Mouse (Mus musculus): ENCODE data around the gene Rab40c. TPM values are rescaled to one million over a fixed set of nuclear protein-coding genes. Genes with fewer than 3 reads are reported as not detected.
A peak's percentile ranks its signal among the peaks of the same experiment; 100 is the strongest.

The Rab40c gene
- polyA plus RNA-seq, 1 experiment, result not detected

DNA sequence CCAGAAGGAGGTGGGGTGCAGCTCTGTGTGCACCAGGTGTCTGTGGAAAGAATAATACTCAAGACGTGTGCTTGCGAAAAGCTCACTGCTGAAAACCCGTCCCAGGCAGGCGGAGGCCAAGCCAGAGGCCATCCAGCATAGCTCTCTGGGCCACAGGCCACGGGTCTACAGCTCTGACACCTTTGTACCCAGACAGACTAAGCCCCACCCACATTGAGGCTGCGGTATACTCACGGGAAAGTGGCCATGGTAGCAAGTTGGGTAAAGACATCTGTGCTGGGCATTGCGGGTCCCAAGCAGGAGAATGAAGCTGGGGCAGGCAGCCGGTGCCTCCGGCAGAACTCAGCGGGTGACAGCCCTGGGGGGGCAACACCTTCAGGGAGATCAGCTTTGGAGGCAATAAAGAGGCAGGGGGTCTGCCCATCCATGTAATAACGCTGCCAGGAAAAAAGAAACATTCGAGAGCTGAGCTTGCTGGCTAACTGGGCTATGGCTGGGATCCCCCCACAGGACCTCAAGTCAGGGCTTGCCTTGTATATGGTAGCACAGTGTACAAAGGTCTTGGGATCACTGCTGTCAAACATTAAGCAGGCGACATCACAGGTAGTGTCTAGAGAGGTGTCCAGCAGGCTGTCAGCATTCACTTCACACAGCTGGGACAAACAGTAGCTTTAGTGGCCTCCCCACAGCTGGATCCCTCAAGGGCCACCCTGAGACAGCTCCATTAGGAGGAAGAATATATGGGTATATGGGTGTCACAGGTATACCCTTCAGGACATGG is 79.9 kb downstream of the Rab40c start:
- Histone ChIP-seq H3K4me1 (ENCODE audit: control insufficient read depth, insufficient read depth, low read length) (peaks cover 45% of the 10 kb centered on the region), H3K4me3 (ENCODE audit: insufficient read depth, low read depth, low read length) (no peak overlapping the region), H3K27ac (ENCODE audit: insufficient read depth, low read depth, low read length) (no peak overlapping the region)
- 80% methylated on average over 14 of the region's 14 CpGs for WGBS
- TF ChIP-seq POLR2A (IDR thresholded peaks at IDR 0.05; ENCODE audit: insufficient read depth, low read depth, low read length) (no peak), CTCF (IDR thresholded peaks at IDR 0.05; ENCODE audit: insufficient read depth, low read depth, low read length) (no peak)

DNA sequence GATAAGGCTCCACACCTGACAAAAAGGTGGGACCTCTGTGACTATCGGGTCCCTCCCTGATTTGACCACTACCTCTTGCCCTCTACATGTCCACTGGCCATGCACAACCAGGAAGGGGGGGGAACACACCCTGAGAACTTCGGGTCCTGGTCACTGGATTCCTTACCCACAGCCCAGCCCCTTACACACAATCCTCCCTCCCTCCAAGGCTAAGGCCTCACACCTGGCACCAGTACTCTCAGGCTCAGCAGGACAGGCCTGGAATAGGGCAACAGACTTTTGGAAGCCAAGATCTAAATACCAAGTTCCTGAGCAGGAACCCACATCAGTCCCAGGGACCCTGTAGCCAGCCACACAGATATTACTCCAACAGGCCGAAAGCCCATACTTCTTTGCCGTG is 80.6 kb downstream of the Rab40c start:
- Histone ChIP-seq H3K27ac (ENCODE audit: insufficient read depth, low read depth, low read length) (no peak overlapping the region), H3K4me3 (ENCODE audit: insufficient read depth, low read depth, low read length) (no peak overlapping the region), H3K4me1 (ENCODE audit: control insufficient read depth, insufficient read depth, low read length) (peaks cover 52% of the 10 kb centered on the region)
- 86% methylated on average over 4 of the region's 4 CpGs for WGBS
- TF ChIP-seq POLR2A (IDR thresholded peaks at IDR 0.05; ENCODE audit: insufficient read depth, low read depth, low read length) (no peak), CTCF (IDR thresholded peaks at IDR 0.05; ENCODE audit: insufficient read depth, low read depth, low read length) (no peak)

DNA sequence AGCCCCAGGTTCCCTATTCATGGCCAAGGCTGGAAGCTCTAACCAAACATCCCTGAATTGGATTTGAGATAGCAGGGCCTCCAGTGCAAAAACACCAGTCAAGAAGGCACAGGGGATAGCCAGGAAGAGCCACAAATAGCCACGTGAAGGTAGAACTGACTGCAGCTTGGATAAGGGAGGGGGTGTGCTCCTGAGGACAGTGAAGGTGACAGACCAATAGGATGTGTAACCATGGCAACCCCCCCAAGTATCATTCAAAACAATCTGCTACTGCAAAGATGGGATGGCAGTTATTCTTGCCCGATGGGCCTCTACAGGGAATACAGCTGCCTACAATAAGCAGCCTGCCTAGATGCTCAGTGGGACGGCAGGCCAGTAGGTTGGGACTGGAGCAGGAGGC is 82.0 kb downstream of the Rab40c start:
- TF ChIP-seq CTCF (IDR thresholded peaks at IDR 0.05; ENCODE audit: insufficient read depth, low read depth, low read length) (no peak), POLR2A (IDR thresholded peaks at IDR 0.05; ENCODE audit: insufficient read depth, low read depth, low read length) (no peak)
- H3K4me1 ChIP-seq (ENCODE audit: control insufficient read depth, insufficient read depth, low read length), result peaks cover 51% of the 10 kb centered on the region
- peak overlapping the region; percentile 74 for H3K27ac ChIP-seq (ENCODE audit: insufficient read depth, low read depth, low read length)
- H3K4me3 ChIP-seq (ENCODE audit: insufficient read depth, low read depth, low read length), result no peak overlapping the region
- 33% methylated on average over 3 of the region's 3 CpGs for WGBS

DNA sequence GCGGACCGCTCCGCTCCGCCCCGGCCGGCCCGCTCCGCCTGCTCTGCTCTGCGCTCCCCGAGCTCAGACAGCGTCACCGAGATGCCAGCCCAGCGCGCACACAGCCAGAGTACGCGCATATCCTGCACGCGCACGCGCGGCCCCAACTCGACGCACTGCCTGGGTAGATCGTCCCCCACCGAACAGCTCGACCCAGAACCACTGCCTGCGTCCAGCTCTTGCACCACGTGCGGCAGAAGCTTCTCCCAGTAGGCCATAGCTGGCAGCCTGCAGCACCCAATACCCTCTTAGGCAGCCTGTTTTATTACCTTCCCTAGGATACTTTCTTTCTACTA is 82.5 kb downstream of the Rab40c start, which contains the start of gene Rhbdl1:
TSS of gene Rhbdl1 (minus strand) at position 220 of the 335 bp plus-strand sequence.
- Histone ChIP-seq H3K4me3 (ENCODE audit: insufficient read depth, low read depth, low read length) (peak within 1 kb of the TSS; percentile 58), H3K4me1 (ENCODE audit: control insufficient read depth, insufficient read depth, low read length) (peaks cover 48% of the 10 kb centered on the region), H3K27ac (ENCODE audit: insufficient read depth, low read depth, low read length) (peak within 1 kb of the TSS; percentile 74)
- 2% methylated on average over 29 of the region's 29 CpGs for WGBS
- TF ChIP-seq CTCF (IDR thresholded peaks at IDR 0.05; ENCODE audit: insufficient read depth, low read depth, low read length) (no peak), POLR2A (IDR thresholded peaks at IDR 0.05; ENCODE audit: insufficient read depth, low read depth, low read length) (peak; percentile 57)

DNA sequence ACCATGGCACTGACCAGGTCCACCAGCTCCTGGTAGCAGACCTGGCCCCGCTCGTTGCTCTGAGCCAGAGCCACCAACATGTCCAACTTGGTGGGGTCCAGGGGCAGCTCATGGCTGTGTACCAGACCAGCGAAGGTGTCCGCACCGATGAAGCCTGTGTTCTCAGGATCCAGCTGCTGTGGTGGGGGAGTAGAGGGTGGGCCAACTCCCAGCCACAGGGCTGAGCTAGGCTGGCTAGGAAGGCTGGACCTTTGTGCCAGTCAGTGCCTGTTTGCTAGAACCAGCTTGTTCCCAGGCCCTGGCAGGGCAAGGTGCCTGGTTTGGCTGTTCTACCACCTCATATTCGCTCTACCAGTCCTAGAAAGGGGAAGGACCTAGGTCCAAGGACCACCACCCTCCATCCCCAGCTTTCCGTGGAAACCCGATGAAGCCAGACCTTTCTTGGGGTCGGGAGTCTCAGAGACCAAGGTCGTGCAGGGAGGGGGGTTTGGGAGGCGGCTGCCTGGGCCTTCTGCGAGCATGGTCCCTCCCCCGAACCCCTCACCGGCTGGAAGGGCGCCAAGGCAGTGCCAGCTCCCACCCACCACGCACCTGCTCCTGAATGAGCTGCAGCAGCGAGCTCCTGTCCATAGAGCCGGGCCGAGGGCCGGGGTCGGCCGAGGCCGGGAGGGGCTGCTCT is 83.0 kb downstream of the Rab40c start:
- peak overlapping the region; percentile 74 for H3K27ac ChIP-seq (ENCODE audit: insufficient read depth, low read depth, low read length)
- peak overlapping the region; percentile 58 for H3K4me3 ChIP-seq (ENCODE audit: insufficient read depth, low read depth, low read length)
- WGBS, result 8% methylated on average over 23 of the region's 23 CpGs
- H3K4me1 ChIP-seq (ENCODE audit: control insufficient read depth, insufficient read depth, low read length), result peaks cover 53% of the 10 kb centered on the region
- no peak for TF ChIP-seq POLR2A (IDR thresholded peaks at IDR 0.05; ENCODE audit: insufficient read depth, low read depth, low read length)
- TF ChIP-seq CTCF (IDR thresholded peaks at IDR 0.05; ENCODE audit: insufficient read depth, low read depth, low read length), result no peak

DNA sequence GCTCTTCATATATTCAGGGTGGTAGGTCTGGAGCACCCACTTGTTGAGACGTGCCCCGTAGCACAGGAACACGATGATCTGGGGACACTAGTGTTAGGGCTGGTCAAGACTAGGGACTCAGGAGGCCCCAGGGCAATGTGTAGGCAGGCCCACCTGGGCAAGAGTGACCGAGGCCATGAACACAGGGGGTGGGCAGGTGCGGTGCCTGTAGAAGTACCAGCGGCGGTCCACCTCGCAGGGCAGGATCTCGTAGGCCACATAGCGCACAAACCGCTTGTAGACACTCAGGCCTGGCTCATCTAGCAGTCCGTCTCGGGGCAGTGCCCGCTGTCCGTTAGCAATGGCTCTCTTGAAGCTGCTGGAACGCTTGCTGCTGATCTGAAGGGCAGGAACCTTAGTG is 83.7 kb downstream of the Rab40c start:
- WGBS, result 89% methylated on average over 16 of the region's 16 CpGs
- Histone ChIP-seq H3K4me1 (ENCODE audit: control insufficient read depth, insufficient read depth, low read length) (peaks cover 60% of the 10 kb centered on the region), H3K27ac (ENCODE audit: insufficient read depth, low read depth, low read length) (peak overlapping the region; percentile 74; the same call in 1 of the 2 replicates), H3K4me3 (ENCODE audit: insufficient read depth, low read depth, low read length) (peak overlapping the region; percentile 58)
- TF ChIP-seq POLR2A (IDR thresholded peaks at IDR 0.05; ENCODE audit: insufficient read depth, low read depth, low read length), result no peak
- TF ChIP-seq CTCF (IDR thresholded peaks at IDR 0.05; ENCODE audit: insufficient read depth, low read depth, low read length), result no peak

DNA sequence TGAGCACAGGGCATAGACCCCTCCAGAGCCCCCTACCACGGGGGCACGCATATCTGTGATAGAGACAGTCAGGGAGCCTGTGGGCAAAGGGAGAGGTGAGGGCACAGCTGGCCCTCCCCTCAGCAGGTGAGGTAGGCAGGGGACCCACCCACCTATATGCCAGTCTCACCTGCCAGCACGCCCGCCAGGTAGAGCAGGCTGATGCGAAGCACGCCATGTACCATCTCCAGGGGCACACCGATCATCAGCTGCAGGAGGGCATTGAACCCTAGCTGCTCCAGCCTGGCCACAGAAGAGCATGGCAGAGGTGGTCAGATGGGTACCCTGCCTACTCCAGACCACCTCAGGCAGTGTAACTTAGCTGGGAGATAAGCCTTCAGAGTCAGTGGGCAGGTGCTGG is 84.2 kb downstream of the Rab40c start:
- Histone ChIP-seq H3K4me3 (ENCODE audit: insufficient read depth, low read depth, low read length) (peak overlapping the region; percentile 81; the same call in 1 of the 2 replicates), H3K4me1 (ENCODE audit: control insufficient read depth, insufficient read depth, low read length) (peaks cover 65% of the 10 kb centered on the region), H3K27ac (ENCODE audit: insufficient read depth, low read depth, low read length) (no peak overlapping the region)
- no peak for TF ChIP-seq POLR2A (IDR thresholded peaks at IDR 0.05; ENCODE audit: insufficient read depth, low read depth, low read length)
- no peak for TF ChIP-seq CTCF (IDR thresholded peaks at IDR 0.05; ENCODE audit: insufficient read depth, low read depth, low read length)
- 97% methylated on average over 7 of the region's 7 CpGs for WGBS

DNA sequence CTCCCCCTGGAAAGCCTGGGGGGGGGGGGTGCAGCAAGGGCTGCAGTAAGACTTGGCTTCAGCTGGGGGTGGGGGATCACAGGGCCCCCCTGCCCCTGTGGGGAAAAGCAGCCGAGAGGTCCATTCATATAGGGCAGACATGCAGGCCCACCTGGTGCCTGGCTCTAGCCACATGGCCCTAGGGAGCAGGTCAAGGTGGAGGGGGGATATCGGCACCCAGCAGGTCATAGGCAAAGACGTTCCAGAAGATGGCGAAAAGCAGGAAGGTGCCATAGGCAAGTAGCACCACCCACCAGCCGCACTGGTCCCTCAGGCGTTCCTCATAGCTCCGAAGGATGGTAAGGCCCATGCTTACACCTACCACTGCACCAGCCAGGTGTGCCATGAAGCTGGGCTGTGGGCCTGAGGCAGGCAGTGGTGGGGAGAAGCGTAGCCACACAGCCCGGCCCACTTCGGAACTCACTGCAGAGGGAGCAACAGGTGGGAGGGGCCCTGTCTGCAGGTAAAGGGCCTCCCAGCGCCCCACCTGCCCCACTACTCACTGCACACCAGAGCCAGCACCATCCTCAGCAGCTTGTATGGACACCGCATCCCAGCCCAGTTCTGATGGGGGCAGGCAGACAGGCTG is 84.8 kb downstream of the Rab40c start:
- 80% methylated on average over 12 of the region's 12 CpGs for WGBS
- no peak overlapping the region for H3K27ac ChIP-seq (ENCODE audit: insufficient read depth, low read depth, low read length)
- TF ChIP-seq POLR2A (IDR thresholded peaks at IDR 0.05; ENCODE audit: insufficient read depth, low read depth, low read length) (no peak), CTCF (IDR thresholded peaks at IDR 0.05; ENCODE audit: insufficient read depth, low read depth, low read length) (no peak)
- peaks cover 67% of the 10 kb centered on the region for H3K4me1 ChIP-seq (ENCODE audit: control insufficient read depth, insufficient read depth, low read length)
- peak overlapping the region; percentile 81 for H3K4me3 ChIP-seq (ENCODE audit: insufficient read depth, low read depth, low read length)

Data from olfactory bulb, adult 2 months (tissue).